10 mouse cellular contexts compared by ENCODE assay signal in genomic region chr14:14631750-14632149, GRCm38 (mm10).
DNase-seq lines count a peak whose midpoint lies in the region; ATAC-seq and TF ChIP-seq lines count a peak whose summit lies in the region.
"Had no signal": no experiment of that assay in that cellular context is flagged by ENCODE, and none has a peak within 500 bp of the region (broad histone marks: within the 10 kb centered on the region; RNA-seq: fewer than 3 reads in every experiment).

No protein-coding gene starts in this region.

- H3K4me3 ChIP-seq in hindbrain, embryonic 11.5 days (ENCODE audit: low read depth, low read length), result no peak overlapping the region
- H3K4me3 ChIP-seq in hindbrain, embryonic 13.5 days, result no peak overlapping the region
- H3K4me3 ChIP-seq in embryonic facial prominence, embryonic 15.5 days (replicated peaks), result no peak overlapping the region
- no peak overlapping the region for H3K4me3 ChIP-seq in liver, postnatal 0 days (ENCODE audit: low read depth, low read length)
- no peak overlapping the region for H3K4me3 ChIP-seq in forebrain, embryonic 11.5 days (ENCODE audit: low read depth, low read length)
- H3K4me3 ChIP-seq in kidney, embryonic 14.5 days (ENCODE audit: low read length), result no peak overlapping the region

- H3K36me3 ChIP-seq in hindbrain, embryonic 11.5 days (ENCODE audit: control insufficient read depth, insufficient read depth, low read length), result no peaks in the 10 kb centered on the region
- no peaks in the 10 kb centered on the region for H3K36me3 ChIP-seq in hindbrain, embryonic 13.5 days
- no peaks in the 10 kb centered on the region for H3K36me3 ChIP-seq in embryonic facial prominence, embryonic 15.5 days
- H3K36me3 ChIP-seq in liver, postnatal 0 days (replicated peaks; ENCODE audit: insufficient read depth, low read length), result no peaks in the 10 kb centered on the region
- no peaks in the 10 kb centered on the region for H3K36me3 ChIP-seq in forebrain, embryonic 11.5 days (ENCODE audit: control insufficient read depth, insufficient read depth, low read length)
- H3K36me3 ChIP-seq in kidney, embryonic 14.5 days (ENCODE audit: control insufficient read depth, insufficient read depth, low read length), result no peaks in the 10 kb centered on the region
- H3K36me3 ChIP-seq: hindbrain, embryonic 15.5 days; limb, embryonic 12.5 days had no signal

- WGBS in hindbrain, embryonic 11.5 days, result 40% methylated on average over 6 of the region's 6 CpGs
- WGBS in hindbrain, embryonic 13.5 days, result 40% methylated on average over 6 of the region's 6 CpGs
- 44% methylated on average over 6 of the region's 6 CpGs for WGBS in embryonic facial prominence, embryonic 15.5 days
- 48% methylated on average over 6 of the region's 6 CpGs for WGBS in liver, postnatal 0 days (ENCODE audit: insufficient replicate concordance)
- 43% methylated on average over 6 of the region's 6 CpGs for WGBS in forebrain, embryonic 11.5 days
- WGBS in kidney, embryonic 14.5 days, result 54% methylated on average over 6 of the region's 6 CpGs

- no peaks in the 10 kb centered on the region; the same call in 1 of the 2 replicates for H3K4me1 ChIP-seq in hindbrain, embryonic 11.5 days (replicated peaks; ENCODE audit: control insufficient read depth, insufficient read depth, low read length)
- peaks cover 14% of the 10 kb centered on the region for H3K4me1 ChIP-seq in hindbrain, embryonic 13.5 days (replicated peaks)
- peaks cover 20% of the 10 kb centered on the region for H3K4me1 ChIP-seq in embryonic facial prominence, embryonic 15.5 days
- peaks cover 8% of the 10 kb centered on the region for H3K4me1 ChIP-seq in liver, postnatal 0 days (ENCODE audit: insufficient read depth)
- H3K4me1 ChIP-seq in forebrain, embryonic 11.5 days (replicated peaks; ENCODE audit: control insufficient read depth, insufficient read depth, low read length), result peaks cover 7% of the 10 kb centered on the region; the same call in 1 of the 2 replicates
- peaks cover 8% of the 10 kb centered on the region; the same call in 1 of the 2 replicates for H3K4me1 ChIP-seq in kidney, embryonic 14.5 days (ENCODE audit: control insufficient read depth, insufficient read depth, low read length)

- H3K4me2 ChIP-seq in hindbrain, embryonic 11.5 days (replicated peaks; ENCODE audit: low read depth, low read length), result no peak overlapping the region
- no peak overlapping the region for H3K4me2 ChIP-seq in hindbrain, embryonic 13.5 days
- H3K4me2 ChIP-seq in embryonic facial prominence, embryonic 15.5 days (replicated peaks), result 0 out of 2 replicates have a peak overlapping the region, but pooled peaks have one; percentile 67
- peak overlapping the region; percentile 71; the same call in 1 of the 2 replicates for H3K4me2 ChIP-seq in liver, postnatal 0 days (ENCODE audit: low read depth, low read length)
- H3K4me2 ChIP-seq in forebrain, embryonic 11.5 days (ENCODE audit: low read depth, low read length, severe bottlenecking), result no peak overlapping the region
- H3K4me2 ChIP-seq in kidney, embryonic 14.5 days (replicated peaks; ENCODE audit: low read depth, low read length), result no peak overlapping the region

- no peak for TF ChIP-seq CTCF in liver, postnatal 0 days (IDR thresholded peaks at IDR 0.05; ENCODE audit: low read depth)

- no peaks in the 10 kb centered on the region for H3K27me3 ChIP-seq in hindbrain, embryonic 11.5 days (ENCODE audit: control insufficient read depth, insufficient read depth, low read length)
- peaks cover 13% of the 10 kb centered on the region for H3K27me3 ChIP-seq in hindbrain, embryonic 13.5 days
- no peaks in the 10 kb centered on the region for H3K27me3 ChIP-seq in embryonic facial prominence, embryonic 15.5 days
- no peaks in the 10 kb centered on the region for H3K27me3 ChIP-seq in liver, postnatal 0 days (ENCODE audit: insufficient read depth, low read length)
- H3K27me3 ChIP-seq in forebrain, embryonic 11.5 days (ENCODE audit: control insufficient read depth, insufficient read depth, low read length), result no peaks in the 10 kb centered on the region
- no peaks in the 10 kb centered on the region for H3K27me3 ChIP-seq in kidney, embryonic 14.5 days (ENCODE audit: control insufficient read depth, insufficient read depth, low read length)

- no peak overlapping the region for H3K27ac ChIP-seq in hindbrain, embryonic 11.5 days (ENCODE audit: low read depth, low read length)
- no peak overlapping the region for H3K27ac ChIP-seq in hindbrain, embryonic 13.5 days
- H3K27ac ChIP-seq in embryonic facial prominence, embryonic 15.5 days (replicated peaks), result no peak overlapping the region
- no peak overlapping the region for H3K27ac ChIP-seq in liver, postnatal 0 days (ENCODE audit: low read depth)
- no peak overlapping the region for H3K27ac ChIP-seq in forebrain, embryonic 11.5 days (ENCODE audit: low read depth, low read length)
- H3K27ac ChIP-seq in kidney, embryonic 14.5 days (ENCODE audit: low read depth, low read length), result no peak overlapping the region
- H3K27ac ChIP-seq: hindbrain, embryonic 15.5 days; limb, embryonic 12.5 days had no signal

- H3K9me3 ChIP-seq in hindbrain, embryonic 11.5 days (ENCODE audit: control insufficient read depth, low read length), result no peaks in the 10 kb centered on the region
- no peaks in the 10 kb centered on the region for H3K9me3 ChIP-seq in hindbrain, embryonic 13.5 days
- H3K9me3 ChIP-seq in embryonic facial prominence, embryonic 15.5 days (replicated peaks), result no peaks in the 10 kb centered on the region
- H3K9me3 ChIP-seq in liver, postnatal 0 days (ENCODE audit: low read length), result no peaks in the 10 kb centered on the region
- no peaks in the 10 kb centered on the region for H3K9me3 ChIP-seq in forebrain, embryonic 11.5 days (ENCODE audit: control insufficient read depth, low read length)
- H3K9me3 ChIP-seq in kidney, embryonic 14.5 days (ENCODE audit: control insufficient read depth, low read length), result no peaks in the 10 kb centered on the region
- H3K9me3 ChIP-seq: hindbrain, embryonic 15.5 days; limb, embryonic 12.5 days had no signal

- no peak for ATAC-seq in hindbrain, embryonic 11.5 days (ENCODE audit: low FRiP score)
- no peak for ATAC-seq in hindbrain, embryonic 13.5 days (ENCODE audit: low FRiP score)
- no peak for ATAC-seq in embryonic facial prominence, embryonic 15.5 days (ENCODE audit: insufficient number of reproducible peaks, low FRiP score, low TSS enrichment, low read depth)
- no peak for ATAC-seq in liver, postnatal 0 days
- no peak for ATAC-seq in forebrain, embryonic 11.5 days (replicated peaks; ENCODE audit: low FRiP score)
- no peak for ATAC-seq in kidney, embryonic 14.5 days (ENCODE audit: low FRiP score, low TSS enrichment)

- DNase-seq in hindbrain, embryonic 11.5 days (ENCODE audit: low spot score), result peak; percentile 4
- DNase-seq in R1 (ENCODE audit: low read depth, low spot score), result peak; percentile 48
- DNase-seq in liver, postnatal 0 days, result no peak
- DNase-seq in forebrain, embryonic 11.5 days (ENCODE audit: low spot score), result no peak
- DNase-seq: kidney, adult 18-20 months had no signal

- no peak for TF ChIP-seq EP300 in liver, postnatal 0 days (IDR thresholded peaks at IDR 0.05; ENCODE audit: low read depth)

- no peak overlapping the region for H3K9ac ChIP-seq in hindbrain, embryonic 11.5 days (ENCODE audit: low read depth, low read length)
- H3K9ac ChIP-seq in hindbrain, embryonic 13.5 days, result no peak overlapping the region
- no peak overlapping the region for H3K9ac ChIP-seq in embryonic facial prominence, embryonic 15.5 days
- no peak overlapping the region for H3K9ac ChIP-seq in liver, postnatal 0 days (replicated peaks)
- H3K9ac ChIP-seq in forebrain, embryonic 11.5 days (ENCODE audit: low read length), result no peak overlapping the region
- H3K9ac ChIP-seq in kidney, embryonic 14.5 days (ENCODE audit: low read depth, low read length), result no peak overlapping the region
- H3K9ac ChIP-seq: hindbrain, embryonic 15.5 days; limb, embryonic 12.5 days had no signal

Comparison
In these comparisons a context has a peak if more than half of its experiments do, and no peak if none do; other contexts are left out.
1. DNase-seq: peak in hindbrain, embryonic 11.5 days (single experiment) and R1 (single experiment); none in liver, postnatal 0 days (single experiment) and forebrain, embryonic 11.5 days (single experiment).
2. H3K4me2 ChIP-seq: peak in embryonic facial prominence, embryonic 15.5 days (single experiment) and liver, postnatal 0 days (single experiment); none in hindbrain, embryonic 11.5 days (single experiment), hindbrain, embryonic 13.5 days (single experiment), forebrain, embryonic 11.5 days (single experiment) and kidney, embryonic 14.5 days (single experiment).